Mouse (Mus musculus): ENCODE measurements around the gene Serp2.

DNA sequence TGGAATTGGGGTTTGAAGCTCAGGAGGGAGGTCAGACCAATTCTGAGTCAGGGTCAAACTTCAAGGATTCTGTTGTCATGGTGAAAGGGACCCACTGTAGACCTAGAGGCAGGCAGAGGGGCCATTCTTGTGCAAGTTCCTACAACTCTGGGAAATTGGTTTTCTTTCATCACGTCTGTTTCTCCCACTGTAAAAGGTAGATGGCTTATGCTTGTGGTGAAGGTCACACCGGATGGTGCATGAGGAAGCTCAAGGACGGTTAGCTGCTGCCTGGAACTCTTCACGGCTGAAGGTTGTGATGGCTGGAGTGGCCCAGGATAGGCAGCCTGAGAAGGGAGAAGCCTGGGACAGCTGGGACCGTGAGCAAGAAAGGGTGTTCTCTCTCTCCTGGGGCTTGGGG is 38.5 kb downstream of the Serp2 start:
- TF ChIP-seq CTCF (IDR thresholded peaks at IDR 0.05; ENCODE audit: low read depth) (no peak), EP300 (IDR thresholded peaks at IDR 0.05; ENCODE audit: low read depth) (no peak)

Data from liver, embryonic 14.5 days (tissue).